Mouse (Mus musculus): Measurements from ENCODE around the gene Fastkd1.

DNA sequence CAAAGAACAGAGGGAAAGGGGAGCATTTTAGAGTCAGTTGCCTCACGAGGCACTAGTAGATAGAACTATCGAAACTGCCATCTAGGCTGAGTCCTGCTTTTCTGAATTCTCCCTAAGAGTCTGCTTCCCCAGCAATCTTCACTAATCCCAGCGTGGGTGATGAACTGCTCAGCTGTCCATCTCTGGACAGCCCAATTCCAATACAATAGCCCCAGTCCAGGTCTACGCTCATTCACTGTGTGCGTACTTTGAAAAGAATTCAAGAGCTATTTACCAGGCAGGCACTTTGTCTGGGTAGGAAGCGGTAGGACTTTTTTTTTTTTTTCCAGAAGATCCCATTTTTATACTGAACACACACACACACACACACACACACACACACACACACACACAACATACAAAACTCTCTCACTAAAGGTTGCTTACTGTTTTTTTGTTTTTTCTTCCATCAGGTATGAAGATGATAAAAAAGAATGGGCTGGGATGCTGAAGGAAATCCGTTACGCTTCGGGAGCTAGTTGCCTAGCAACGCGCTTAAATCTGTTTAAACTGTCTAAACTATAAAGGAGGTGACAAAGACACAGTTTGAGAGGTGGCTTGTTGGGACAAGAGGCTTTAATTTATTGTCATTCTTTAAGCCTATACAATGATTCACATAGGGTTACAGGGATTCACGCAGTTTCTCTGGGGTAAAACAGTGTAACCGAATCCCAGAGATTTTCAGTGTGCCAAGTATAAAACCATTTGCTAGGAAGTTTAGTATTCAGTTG is 30.1 kb downstream of the Fastkd1 start:
- TF ChIP-seq USF1 (IDR thresholded peaks at IDR 0.05; ENCODE audit: low read depth) (no peak), FOSL1 (IDR thresholded peaks at IDR 0.05; ENCODE audit: insufficient read depth, low read length, poor library complexity, severe bottlenecking) (no peak), CTCF (IDR thresholded peaks at IDR 0.05; ENCODE audit: control insufficient read depth, insufficient read depth, insufficient read length) (no peak)
